Mouse (Mus musculus): ENCODE measurements around the gene Ccnc. TPM values are rescaled to one million over a fixed set of nuclear protein-coding genes. Genes with fewer than 3 reads are reported as not detected.
"Not testable (repeated sequence)": the region's sequence is repeated elsewhere in the genome, so short reads cannot be mapped to it uniquely, and the experiment has no call there.

The Ccnc gene
- polyA plus RNA-seq, 1 experiment from 2014 or later = 49.3 TPM

DNA sequence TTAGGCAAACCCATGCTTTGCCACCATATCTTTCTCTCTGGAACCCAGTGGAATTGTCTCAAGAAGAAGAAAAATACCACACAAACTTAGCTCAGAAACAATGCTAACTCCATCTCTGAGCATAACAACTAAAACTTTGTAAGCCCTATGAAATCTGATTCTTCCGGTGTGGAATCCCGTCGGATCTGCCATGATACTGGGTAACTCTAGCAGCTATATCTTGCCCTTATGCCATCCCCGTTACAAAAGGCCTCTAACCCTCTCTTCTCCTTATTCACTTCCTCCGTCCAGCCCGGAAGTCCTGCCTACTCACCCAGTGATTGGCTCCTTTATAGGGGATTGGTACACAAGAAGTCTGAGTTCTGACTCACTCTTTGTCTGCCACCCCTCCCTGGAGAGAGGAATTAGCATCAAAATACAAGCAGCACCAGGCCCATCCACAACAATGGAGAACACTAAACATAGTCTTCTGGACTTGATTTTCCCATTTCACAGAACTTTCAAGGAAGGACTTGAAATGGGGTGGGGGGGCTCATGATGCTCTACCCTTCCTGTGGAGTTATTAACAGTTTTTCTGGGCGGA, 4.7 kb upstream of the Ccnc start:
- Histone ChIP-seq H3K36me3 (ENCODE audit: control insufficient read depth, insufficient read depth, low read length) (no peaks in the 10 kb centered on the region), H3K9ac (ENCODE audit: low read length) (no peak overlapping the region), H3K4me3 (ENCODE audit: low read length) (no peak overlapping the region), H3K9me3 (ENCODE audit: control insufficient read depth, low read length) (no peaks in the 10 kb centered on the region), H3K27me3 (ENCODE audit: control insufficient read depth, insufficient read depth, low read depth, low read length) (no peaks in the 10 kb centered on the region), H3K27ac (ENCODE audit: low read length) (no peak overlapping the region), H3K4me2 (ENCODE audit: low read depth, low read length) (no peak overlapping the region), H3K4me1 (replicated peaks; ENCODE audit: control insufficient read depth, insufficient read depth, low read length) (no peaks in the 10 kb centered on the region)
- no peak for ATAC-seq (ENCODE audit: low read depth)
- 58% methylated on average over 7 of the region's 7 CpGs for WGBS

DNA sequence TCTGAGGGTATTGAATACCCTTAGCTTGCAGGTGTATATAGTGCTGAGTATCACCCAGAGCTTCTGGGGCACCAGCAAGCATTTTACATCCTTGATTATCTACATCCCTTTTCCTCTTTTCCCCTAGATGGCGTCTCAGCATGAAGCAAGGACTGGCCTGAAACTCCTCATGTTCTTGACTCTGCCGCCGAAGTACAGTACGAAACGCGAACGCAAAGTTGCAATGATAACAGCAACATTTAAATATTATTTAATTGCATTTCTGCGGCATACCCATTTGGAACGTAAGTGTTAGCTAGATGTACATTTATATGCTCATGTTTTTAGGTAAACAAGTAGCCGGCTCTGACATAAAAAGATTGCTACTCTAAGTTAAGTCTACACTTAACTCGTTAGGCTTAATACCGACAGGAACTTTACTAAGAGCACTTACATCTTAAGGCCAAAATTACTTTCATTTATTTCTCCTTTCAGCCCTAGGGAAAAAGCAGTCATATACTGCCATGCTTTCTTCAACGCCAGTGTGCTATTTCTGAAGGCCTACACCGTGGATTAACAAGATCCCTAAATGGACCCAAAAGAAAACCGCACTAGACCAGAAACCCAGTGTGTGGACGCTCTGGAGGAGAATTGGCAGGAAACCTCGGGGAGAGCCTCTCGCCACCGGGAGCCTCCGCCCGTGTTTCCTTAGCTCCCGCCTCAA, 438 bp upstream of the Ccnc start:
- Histone ChIP-seq H3K9me3 (ENCODE audit: control insufficient read depth, low read length) (no peaks in the 10 kb centered on the region), H3K9ac (ENCODE audit: low read length) (peak overlapping the region; percentile 85), H3K4me1 (replicated peaks; ENCODE audit: control insufficient read depth, insufficient read depth, low read length) (peaks cover 4% of the 10 kb centered on the region), H3K27ac (ENCODE audit: low read length) (peak overlapping the region; percentile 87), H3K4me2 (ENCODE audit: low read depth, low read length) (peak overlapping the region; percentile 85), H3K36me3 (ENCODE audit: control insufficient read depth, insufficient read depth, low read length) (no peaks in the 10 kb centered on the region), H3K4me3 (ENCODE audit: low read length) (peak overlapping the region; percentile 77), H3K27me3 (ENCODE audit: control insufficient read depth, insufficient read depth, low read depth, low read length) (no peaks in the 10 kb centered on the region)
- peak; percentile 67 for ATAC-seq (ENCODE audit: low read depth)
- WGBS = under 1% methylated on average over 22 of the region's 22 CpGs

DNA sequence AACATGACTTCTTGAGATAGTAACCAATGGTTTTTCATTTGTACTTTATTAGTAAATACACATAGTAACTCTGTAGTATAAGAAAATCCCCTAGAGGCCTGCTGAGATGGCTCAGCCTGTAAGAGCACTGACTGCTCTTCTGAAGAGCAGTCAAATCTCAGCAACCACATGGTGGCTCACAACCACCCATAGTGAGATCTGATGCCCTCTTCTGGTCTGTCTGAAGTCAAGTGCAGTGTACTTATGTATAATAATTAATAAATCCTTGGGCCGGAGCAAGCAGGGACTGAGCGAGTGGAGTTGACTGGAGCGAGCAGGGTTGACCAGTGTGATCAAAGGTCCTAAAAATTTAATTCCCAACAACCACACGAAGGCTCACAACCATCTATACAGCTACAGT, 11.7 kb downstream of the Ccnc start:
- H3K36me3 ChIP-seq (ENCODE audit: control insufficient read depth, insufficient read depth, low read length) = peaks cover 3% of the 10 kb centered on the region
- no peak overlapping the region for H3K4me2 ChIP-seq (ENCODE audit: low read depth, low read length)
- 55% methylated on average over 4 of the region's 4 CpGs for WGBS
- H3K4me1 ChIP-seq (replicated peaks; ENCODE audit: control insufficient read depth, insufficient read depth, low read length) = no peaks in the 10 kb centered on the region
- H3K4me3 ChIP-seq (ENCODE audit: low read length) = no peak overlapping the region
- ATAC-seq (ENCODE audit: low read depth) = peak; percentile 38; the same call in 1 of the 2 replicates
- H3K9ac ChIP-seq (ENCODE audit: low read length) = no peak overlapping the region
- H3K9me3 ChIP-seq (ENCODE audit: control insufficient read depth, low read length) = no peaks in the 10 kb centered on the region
- H3K27ac ChIP-seq (ENCODE audit: low read length) = no peak overlapping the region
- H3K27me3 ChIP-seq (ENCODE audit: control insufficient read depth, insufficient read depth, low read depth, low read length) = no peaks in the 10 kb centered on the region

DNA sequence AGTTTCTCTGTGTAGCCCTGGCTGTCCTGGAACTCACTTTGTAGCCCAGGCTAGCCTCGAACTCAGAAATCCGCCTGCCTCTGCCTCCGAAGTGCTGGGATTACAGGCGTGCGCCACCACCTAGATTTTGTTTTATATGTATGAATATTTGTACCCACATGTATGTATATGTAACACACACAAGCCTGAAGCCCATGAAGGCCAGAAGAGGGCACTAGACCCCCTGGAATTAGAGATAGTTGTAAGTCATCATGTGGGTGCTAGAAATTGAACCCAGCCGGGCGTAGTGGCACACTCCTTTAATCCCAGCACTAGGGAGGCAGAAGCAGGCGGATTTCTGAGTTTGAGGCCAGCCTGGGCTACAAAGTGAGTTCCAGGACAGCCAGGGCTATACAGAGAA, 16.6 kb downstream of the Ccnc start:
- not testable (repeated sequence) for H3K4me1 ChIP-seq (replicated peaks; ENCODE audit: control insufficient read depth, insufficient read depth, low read length); H3K9ac ChIP-seq (ENCODE audit: low read length); H3K27ac ChIP-seq (ENCODE audit: low read length); H3K36me3 ChIP-seq (ENCODE audit: control insufficient read depth, insufficient read depth, low read length); H3K4me2 ChIP-seq (ENCODE audit: low read depth, low read length); H3K9me3 ChIP-seq (ENCODE audit: control insufficient read depth, low read length); H3K27me3 ChIP-seq (ENCODE audit: control insufficient read depth, insufficient read depth, low read depth, low read length); H3K4me3 ChIP-seq (ENCODE audit: low read length); ATAC-seq (ENCODE audit: low read depth)
- WGBS = 97% methylated on average over 8 of the region's 8 CpGs

DNA sequence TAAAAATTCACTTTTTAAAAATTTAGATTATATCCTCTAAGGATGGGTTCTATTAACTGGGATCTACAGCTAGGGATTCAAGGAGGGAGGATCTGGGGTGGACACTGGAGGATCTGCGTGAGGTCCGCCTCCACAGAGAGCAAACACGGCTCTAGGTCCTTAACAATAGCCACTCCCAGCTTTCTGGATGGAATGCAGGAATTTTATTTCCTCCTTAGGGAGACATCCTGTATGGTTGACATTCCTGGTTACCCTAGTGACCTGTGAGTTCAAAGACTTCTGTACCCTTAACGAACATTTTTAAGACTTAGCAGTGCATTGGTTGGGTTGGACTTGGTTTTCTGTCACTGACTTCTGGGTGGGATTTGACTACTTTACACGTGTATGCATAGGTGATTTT, 18.2 kb downstream of the Ccnc start:
- 0 out of 2 replicates have a peak, but pooled peaks have one; percentile 47 for ATAC-seq (ENCODE audit: low read depth)
- WGBS = 52% methylated on average over 5 of the region's 5 CpGs

DNA sequence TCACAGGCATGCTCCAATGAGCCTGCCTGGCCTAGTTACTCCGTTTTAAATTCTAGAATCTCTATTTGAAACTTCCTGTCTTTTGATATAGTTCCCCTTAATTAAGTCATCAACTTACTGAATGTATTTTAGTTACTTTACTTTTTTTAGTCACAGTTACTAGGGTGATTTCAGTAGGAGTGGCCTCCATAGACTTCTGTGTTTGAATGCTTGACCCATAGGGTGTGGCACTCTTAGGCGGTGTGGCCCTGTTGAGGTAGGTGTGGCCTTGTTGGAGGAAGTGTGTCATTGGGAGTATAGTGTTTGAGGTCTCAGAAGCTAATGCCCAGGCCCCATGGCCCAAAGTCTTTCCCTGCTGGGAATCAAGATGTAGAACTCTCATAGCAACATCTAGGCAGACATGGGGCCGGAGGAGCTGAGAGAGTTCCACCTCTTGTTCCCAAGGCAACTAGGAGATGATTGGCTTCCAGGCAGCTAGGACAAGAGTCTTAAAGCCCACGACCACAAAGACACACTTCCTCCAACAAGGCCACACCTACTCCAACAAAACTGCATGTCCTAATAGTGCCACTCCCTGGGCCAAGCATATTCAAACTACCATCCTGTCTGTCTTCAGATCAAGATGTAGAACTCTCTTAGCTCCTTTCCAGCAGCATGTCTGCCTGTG, 27.8 kb downstream of the Ccnc start:
- 70% methylated on average over 4 of the region's 4 CpGs for WGBS
- Histone ChIP-seq H3K27ac (ENCODE audit: low read length) (no peak overlapping the region), H3K4me3 (ENCODE audit: low read length) (no peak overlapping the region), H3K4me2 (ENCODE audit: low read depth, low read length) (no peak overlapping the region), H3K27me3 (ENCODE audit: control insufficient read depth, insufficient read depth, low read depth, low read length) (no peaks in the 10 kb centered on the region), H3K9me3 (ENCODE audit: control insufficient read depth, low read length) (0 out of 2 replicates have a peak, but pooled peaks cover 2% of the 10 kb centered on the region), H3K36me3 (ENCODE audit: control insufficient read depth, insufficient read depth, low read length) (peaks cover 3% of the 10 kb centered on the region; the same call in 1 of the 2 replicates), H3K4me1 (replicated peaks; ENCODE audit: control insufficient read depth, insufficient read depth, low read length) (no peaks in the 10 kb centered on the region), H3K9ac (ENCODE audit: low read length) (no peak overlapping the region)
- ATAC-seq (ENCODE audit: low read depth) = peak; percentile 57; the same call in 1 of the 2 replicates

More for the DNA sequence above, 18.2 kb downstream of the Ccnc start:
- H3K4me1 ChIP-seq (replicated peaks; ENCODE audit: control insufficient read depth, insufficient read depth, low read length) = no peaks in the 10 kb centered on the region
- H3K27me3 ChIP-seq (ENCODE audit: control insufficient read depth, insufficient read depth, low read depth, low read length) = no peaks in the 10 kb centered on the region
- no peak overlapping the region for H3K4me3 ChIP-seq (ENCODE audit: low read length)
- H3K27ac ChIP-seq (ENCODE audit: low read length) = no peak overlapping the region
- 0 out of 2 replicates have a peak, but pooled peaks cover 5% of the 10 kb centered on the region for H3K36me3 ChIP-seq (ENCODE audit: control insufficient read depth, insufficient read depth, low read length)
- H3K9ac ChIP-seq (ENCODE audit: low read length) = no peak overlapping the region
- H3K9me3 ChIP-seq (ENCODE audit: control insufficient read depth, low read length) = no peaks in the 10 kb centered on the region
- no peak overlapping the region for H3K4me2 ChIP-seq (ENCODE audit: low read depth, low read length)

DNA sequence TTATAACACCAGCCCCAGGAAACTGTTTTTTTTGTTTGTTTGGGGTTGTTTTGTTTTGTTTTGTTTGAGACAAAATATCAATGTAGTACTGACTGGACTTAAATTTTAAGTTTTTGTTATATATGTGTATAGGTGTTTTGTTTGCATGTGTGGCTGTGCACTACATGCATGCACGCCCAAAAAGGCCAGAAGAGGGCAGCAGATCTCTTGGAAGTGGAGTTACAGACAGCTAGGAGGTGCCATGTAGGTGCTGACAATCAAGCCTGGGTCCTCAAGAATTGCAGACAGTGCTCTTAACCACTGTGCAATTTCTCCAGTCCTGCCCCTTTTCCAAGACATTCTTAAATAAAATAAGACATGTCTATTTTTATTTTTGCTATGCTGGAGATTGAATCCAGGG, 31.4 kb downstream of the Ccnc start:
- ATAC-seq (ENCODE audit: low read depth) = no peak
- H3K9ac ChIP-seq (ENCODE audit: low read length) = no peak overlapping the region
- 50% methylated on average over 1 of the region's 1 CpGs for WGBS
- H3K27me3 ChIP-seq (ENCODE audit: control insufficient read depth, insufficient read depth, low read depth, low read length) = no peaks in the 10 kb centered on the region
- no peak overlapping the region for H3K4me2 ChIP-seq (ENCODE audit: low read depth, low read length)
- no peak overlapping the region for H3K27ac ChIP-seq (ENCODE audit: low read length)
- H3K4me1 ChIP-seq (replicated peaks; ENCODE audit: control insufficient read depth, insufficient read depth, low read length) = peaks cover 2% of the 10 kb centered on the region; the same call in 1 of the 2 replicates
- H3K36me3 ChIP-seq (ENCODE audit: control insufficient read depth, insufficient read depth, low read length) = peaks cover 3% of the 10 kb centered on the region; the same call in 1 of the 2 replicates
- no peak overlapping the region for H3K4me3 ChIP-seq (ENCODE audit: low read length)
- H3K9me3 ChIP-seq (ENCODE audit: control insufficient read depth, low read length) = 0 out of 2 replicates have a peak, but pooled peaks cover 2% of the 10 kb centered on the region

DNA sequence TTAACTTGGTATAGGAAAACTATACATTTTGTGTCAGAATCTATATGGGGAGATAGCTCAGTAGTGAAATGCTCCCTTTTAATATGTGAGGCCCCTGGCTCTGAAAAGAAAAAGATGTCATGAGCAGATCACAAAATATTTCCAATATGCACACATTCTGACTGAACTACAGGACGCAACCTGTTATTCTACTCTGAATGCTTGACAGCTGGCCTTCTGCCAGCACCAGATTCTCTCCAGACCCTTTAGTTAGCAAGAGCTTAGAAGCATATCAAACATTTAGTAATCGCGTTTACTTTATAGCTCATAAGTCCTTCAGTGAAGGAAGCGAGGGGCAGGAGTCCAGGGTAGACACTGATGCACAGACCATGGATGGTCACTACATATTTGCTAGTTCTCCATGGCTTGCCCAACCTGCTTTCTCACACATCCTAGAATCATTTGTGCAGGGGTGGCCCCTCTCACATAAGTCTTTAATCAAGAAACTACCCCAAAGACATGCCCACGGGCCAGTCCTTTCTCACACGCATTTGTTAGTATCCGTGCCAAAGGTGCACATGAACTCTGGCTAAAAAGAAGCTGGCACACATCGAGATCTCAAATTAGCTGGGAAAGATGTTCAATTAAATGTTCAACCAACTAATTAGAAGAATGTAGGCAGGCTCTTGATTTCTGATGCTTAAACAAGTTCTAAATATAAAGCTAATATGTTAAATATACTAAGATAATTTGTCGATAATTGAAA, 34.1 kb downstream of the Ccnc start:
- Histone ChIP-seq H3K4me2 (ENCODE audit: low read depth, low read length) (no peak overlapping the region), H3K4me3 (ENCODE audit: low read length) (no peak overlapping the region), H3K9me3 (ENCODE audit: control insufficient read depth, low read length) (0 out of 2 replicates have a peak, but pooled peaks cover 2% of the 10 kb centered on the region), H3K4me1 (replicated peaks; ENCODE audit: control insufficient read depth, insufficient read depth, low read length) (peaks cover 6% of the 10 kb centered on the region; the same call in 1 of the 2 replicates), H3K36me3 (ENCODE audit: control insufficient read depth, insufficient read depth, low read length) (peaks cover 3% of the 10 kb centered on the region; the same call in 1 of the 2 replicates), H3K27me3 (ENCODE audit: control insufficient read depth, insufficient read depth, low read depth, low read length) (no peaks in the 10 kb centered on the region), H3K9ac (ENCODE audit: low read length) (no peak overlapping the region), H3K27ac (ENCODE audit: low read length) (no peak overlapping the region)
- ATAC-seq (ENCODE audit: low read depth) = peak; percentile 43; the same call in 1 of the 2 replicates
- WGBS = 64% methylated on average over 9 of the region's 9 CpGs
